Mouse (Mus musculus): ENCODE results near the gene Ephb1.

GRCm38 (mm10) chr9:102358011-102358410, 3.5 kb upstream of the Ephb1 start:
- TF ChIP-seq CTCF (IDR thresholded peaks at IDR 0.05; ENCODE audit: low read depth, low read length) (no peak), POLR2A (IDR thresholded peaks at IDR 0.05; ENCODE audit: borderline replicate concordance, low read depth, low read length) (no peak)

Data from bone marrow macrophage, adult 2 months (primary cell).